Mouse (Mus musculus): ENCODE results near the gene Limch1.

Gene Limch1

GRCm38 (mm10) chr5:67011043-67011870 is 265.6 kb downstream of the Limch1 start:
- no peak for DNase-seq (ENCODE audit: extremely low read depth, insufficient read length, low spot score)

- no peak for DNase-seq (ENCODE audit: extremely low read depth, insufficient read length, low spot score)
Observed at GRCm38 (mm10) chr5:67011985-67012384, 266.4 kb downstream of the Limch1 start.

GRCm38 (mm10) chr5:67013926-67014325 is 268.3 kb downstream of the Limch1 start:
- DNase-seq (ENCODE audit: extremely low read depth, insufficient read length, low spot score): no peak

- DNase-seq (ENCODE audit: extremely low read depth, insufficient read length, low spot score): no peak
Observed at GRCm38 (mm10) chr5:67016450-67016849, 270.8 kb downstream of the Limch1 start.

- DNase-seq (ENCODE audit: extremely low read depth, insufficient read length, low spot score): no peak
Observed at GRCm38 (mm10) chr5:67024459-67025050, 278.9 kb downstream of the Limch1 start.

GRCm38 (mm10) chr5:67025095-67025494 is 279.5 kb downstream of the Limch1 start:
- no peak for DNase-seq (ENCODE audit: extremely low read depth, insufficient read length, low spot score)

- no peak for DNase-seq (ENCODE audit: extremely low read depth, insufficient read length, low spot score)
Observed at GRCm38 (mm10) chr5:67025581-67025980, 280.0 kb downstream of the Limch1 start.

- DNase-seq (ENCODE audit: extremely low read depth, insufficient read length, low spot score): no peak
Observed at GRCm38 (mm10) chr5:67028786-67029185, 283.2 kb downstream of the Limch1 start.

GRCm38 (mm10) chr5:67029946-67030345 is 284.3 kb downstream of the Limch1 start:
- DNase-seq (ENCODE audit: extremely low read depth, insufficient read length, low spot score): no peak

- DNase-seq (ENCODE audit: extremely low read depth, insufficient read length, low spot score): no peak
Observed at GRCm38 (mm10) chr5:67032601-67033000, 287.0 kb downstream of the Limch1 start.

GRCm38 (mm10) chr5:67043932-67044331 is 298.3 kb downstream of the Limch1 start:
- DNase-seq (ENCODE audit: extremely low read depth, insufficient read length, low spot score): no peak

GRCm38 (mm10) chr5:67048003-67048402 is 302.4 kb downstream of the Limch1 start:
- no peak for DNase-seq (ENCODE audit: extremely low read depth, insufficient read length, low spot score)

GRCm38 (mm10) chr5:67057803-67058202 is 312.2 kb downstream of the Limch1 start:
- DNase-seq (ENCODE audit: extremely low read depth, insufficient read length, low spot score): no peak

- no peak for DNase-seq (ENCODE audit: extremely low read depth, insufficient read length, low spot score)
Observed at GRCm38 (mm10) chr5:67060519-67060918, 314.9 kb downstream of the Limch1 start.

GRCm38 (mm10) chr5:67063596-67063995 is 318.0 kb downstream of the Limch1 start:
- no peak for DNase-seq (ENCODE audit: extremely low read depth, insufficient read length, low spot score)

- DNase-seq (ENCODE audit: extremely low read depth, insufficient read length, low spot score): no peak
Observed at GRCm38 (mm10) chr5:67083117-67083516, 337.5 kb downstream of the Limch1 start.

GRCm38 (mm10) chr5:67090856-67091255 is 345.2 kb downstream of the Limch1 start:
- no peak for DNase-seq (ENCODE audit: extremely low read depth, insufficient read length, low spot score)

- DNase-seq (ENCODE audit: extremely low read depth, insufficient read length, low spot score): no peak
Observed at GRCm38 (mm10) chr5:67091766-67092165, 346.1 kb downstream of the Limch1 start.

GRCm38 (mm10) chr5:67093991-67094390 is 348.4 kb downstream of the Limch1 start:
- DNase-seq (ENCODE audit: extremely low read depth, insufficient read length, low spot score): no peak

- DNase-seq (ENCODE audit: extremely low read depth, insufficient read length, low spot score): no peak
Observed at GRCm38 (mm10) chr5:67095153-67095552, 349.5 kb downstream of the Limch1 start.

- DNase-seq (ENCODE audit: extremely low read depth, insufficient read length, low spot score): no peak
Observed at GRCm38 (mm10) chr5:67095651-67096377, 350.2 kb downstream of the Limch1 start.

- no peak for DNase-seq (ENCODE audit: extremely low read depth, insufficient read length, low spot score)
Observed at GRCm38 (mm10) chr5:67096378-67096771, 350.7 kb downstream of the Limch1 start.

Measured in 3134 (cell line).